8 mouse cellular contexts compared by ENCODE assay signal in the genomic region with DNA sequence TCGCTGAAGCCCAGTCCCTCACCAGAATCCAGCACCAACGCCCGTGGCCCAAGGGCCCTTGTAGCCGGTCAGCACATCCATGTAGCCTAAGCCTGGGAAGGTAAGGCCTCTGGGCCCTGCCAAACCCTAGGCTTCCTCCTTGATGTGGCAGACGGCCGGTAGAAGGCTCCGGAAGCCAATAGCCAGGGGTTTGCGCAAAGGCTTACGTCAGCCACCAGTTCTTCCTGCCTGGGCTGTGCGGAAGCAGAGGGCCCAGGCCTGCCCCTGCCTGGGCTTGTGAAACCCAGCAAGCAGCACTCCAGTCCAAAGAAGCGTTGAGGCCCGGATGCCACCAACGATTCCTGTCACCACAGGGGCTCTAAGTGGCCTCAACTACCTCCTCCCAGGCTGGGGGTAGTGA. TPM values are rescaled to one million over a fixed set of nuclear protein-coding genes. Genes with fewer than 3 reads are reported as not detected.
DNase-seq lines count a peak whose midpoint lies in the region; ATAC-seq lines count a peak whose summit lies in the region.

No protein-coding gene starts in this region.

- DNase-seq in forebrain, embryonic 14.5 days (ENCODE audit: low spot score): no peak
- DNase-seq in forebrain, embryonic 11.5 days (ENCODE audit: low spot score): no peak
- peak; percentile 78 to 81 for DNase-seq in CD8-positive naive resting alpha-beta T cell, adult 2 months (ENCODE audit: low read depth in 2 of 2, low spot score in 2 of 2)
- peak; percentile 41 to 44 for DNase-seq in heart, postnatal 36 days
- DNase-seq in thymus, postnatal 36 days: peak; percentile 81 to 87
- DNase-seq in retina, postnatal 1 day: no peak

- peak overlapping the region; percentile 29 for H3K9ac ChIP-seq in forebrain, embryonic 14.5 days (ENCODE audit: low read length)
- no peak overlapping the region for H3K9ac ChIP-seq in forebrain, embryonic 11.5 days (ENCODE audit: low read length)
- no peak overlapping the region for H3K9ac ChIP-seq in midbrain, embryonic 16.5 days (ENCODE audit: low read depth, low read length)

- H3K4me2 ChIP-seq in forebrain, embryonic 14.5 days (ENCODE audit: low read length): no peak overlapping the region
- no peak overlapping the region for H3K4me2 ChIP-seq in forebrain, embryonic 11.5 days (ENCODE audit: low read depth, low read length, severe bottlenecking)
- no peak overlapping the region for H3K4me2 ChIP-seq in midbrain, embryonic 16.5 days (ENCODE audit: low read length)

- H3K27ac ChIP-seq in forebrain, embryonic 14.5 days (ENCODE audit: low read depth, low read length): no peak overlapping the region
- H3K27ac ChIP-seq in forebrain, embryonic 11.5 days (ENCODE audit: low read depth, low read length): no peak overlapping the region
- H3K27ac ChIP-seq in midbrain, embryonic 16.5 days (ENCODE audit: low read length): no peak overlapping the region

- WGBS in forebrain, embryonic 14.5 days: 85% methylated on average over 13 of the region's 13 CpGs
- WGBS in forebrain, embryonic 11.5 days: 87% methylated on average over 13 of the region's 13 CpGs
- 82% methylated on average over 13 of the region's 13 CpGs for WGBS in midbrain, embryonic 16.5 days

- intact Hi-C loops in heart, postnatal 36 days (cut with DNase I): no loop called here

- no peak overlapping the region for H3K4me3 ChIP-seq in forebrain, embryonic 14.5 days (ENCODE audit: low read depth, low read length)
- no peak overlapping the region for H3K4me3 ChIP-seq in forebrain, embryonic 11.5 days (ENCODE audit: low read depth, low read length)
- H3K4me3 ChIP-seq in midbrain, embryonic 16.5 days (ENCODE audit: low read depth, low read length): no peak overlapping the region

- H3K4me1 ChIP-seq in forebrain, embryonic 14.5 days (ENCODE audit: control insufficient read depth, insufficient read depth, low read length): peaks cover 13% of the 10 kb centered on the region
- no peaks in the 10 kb centered on the region; the same call in 1 of the 2 replicates for H3K4me1 ChIP-seq in forebrain, embryonic 11.5 days (replicated peaks; ENCODE audit: control insufficient read depth, insufficient read depth, low read length)
- peaks cover 50% of the 10 kb centered on the region for H3K4me1 ChIP-seq in midbrain, embryonic 16.5 days (ENCODE audit: control insufficient read depth, insufficient read depth, low read length)

- H3K36me3 ChIP-seq in forebrain, embryonic 14.5 days (ENCODE audit: control insufficient read depth, insufficient read depth, low read length): peaks cover 39% of the 10 kb centered on the region
- H3K36me3 ChIP-seq in forebrain, embryonic 11.5 days (ENCODE audit: control insufficient read depth, insufficient read depth, low read length): peaks cover 5% of the 10 kb centered on the region
- no peaks in the 10 kb centered on the region for H3K36me3 ChIP-seq in midbrain, embryonic 16.5 days (ENCODE audit: control insufficient read depth, insufficient read depth, low read length)

- no peak for ATAC-seq in forebrain, embryonic 14.5 days
- no peak for ATAC-seq in forebrain, embryonic 11.5 days (replicated peaks; ENCODE audit: low FRiP score)
- peak; percentile 75 for ATAC-seq in megakaryocyte-erythroid progenitor cell, adult 5-6 weeks (replicated peaks; ENCODE audit: low FRiP score, low TSS enrichment, poor library complexity, severe bottlenecking)
- no peak for ATAC-seq in midbrain, embryonic 16.5 days

- H3K9me3 ChIP-seq in forebrain, embryonic 14.5 days (replicated peaks; ENCODE audit: control insufficient read depth, low read length): no peaks in the 10 kb centered on the region
- H3K9me3 ChIP-seq in forebrain, embryonic 11.5 days (ENCODE audit: control insufficient read depth, low read length): no peaks in the 10 kb centered on the region
- H3K9me3 ChIP-seq in midbrain, embryonic 16.5 days (replicated peaks; ENCODE audit: control insufficient read depth, low read length, poor library complexity, severe bottlenecking): no peaks in the 10 kb centered on the region

- no peaks in the 10 kb centered on the region for H3K27me3 ChIP-seq in forebrain, embryonic 14.5 days (replicated peaks; ENCODE audit: control insufficient read depth, insufficient read depth, low read length)
- H3K27me3 ChIP-seq in forebrain, embryonic 11.5 days (ENCODE audit: control insufficient read depth, insufficient read depth, low read length): no peaks in the 10 kb centered on the region
- no peaks in the 10 kb centered on the region for H3K27me3 ChIP-seq in midbrain, embryonic 16.5 days (ENCODE audit: control insufficient read depth, insufficient read depth, low read depth, low read length)

RNA-seq across cellular contexts. Expression of a gene that starts 22.9 kb away (rescaled TPM):
- 27.5 and 36.6 TPM in 2 replicates for polyA plus RNA-seq in forebrain, embryonic 14.5 days (2014; fragmentation: Nextera tagmentation; extraction: Ambion mirVana)
- polyA plus RNA-seq in forebrain, embryonic 11.5 days (2014; fragmentation: Nextera tagmentation; extraction: Ambion mirVana): 55.2 and 55.7 TPM in 2 replicates
- total RNA-seq in heart, postnatal 36 days (2021): 10 to 100 TPM; 55.4 to 62.3 TPM
- total RNA-seq in megakaryocyte-erythroid progenitor cell, adult 5-6 weeks (2014; fragmentation: Nextera tagmentation): 8.8 and 11.7 TPM in 2 replicates
- total RNA-seq in megakaryocyte-erythroid progenitor cell, adult 5-6 weeks (2017): 0.85 and 4.2 TPM in 2 replicates
- polyA plus RNA-seq in midbrain, embryonic 16.5 days (2015; fragmentation: Nextera tagmentation; extraction: Ambion mirVana): 23.3 and 27.7 TPM in 2 replicates

Comparison
In these comparisons a context has a peak if more than half of its experiments do, and no peak if none do; other contexts are left out.
1. DNase-seq: peak in CD8-positive naive resting alpha-beta T cell, adult 2 months (2 of 2), heart, postnatal 36 days (2 of 2) and thymus, postnatal 36 days (2 of 2); none in forebrain, embryonic 14.5 days (single experiment), forebrain, embryonic 11.5 days (single experiment) and retina, postnatal 1 day (single experiment).